Mouse (Mus musculus) left cerebral cortex, adult 8-10 months (tissue): Measurements from ENCODE around the gene Ogfr. TPM values are rescaled to one million over a fixed set of nuclear protein-coding genes. Genes with fewer than 3 reads are reported as not detected.

Source experiments
- DNase-seq, 2 experiments: peaks; one replicate each; pipeline ENCODE4 v3.0.0; 2022; ENCODE audit warnings: low spot score in 2 of 2
- total RNA-seq, 4 experiments: library from RNA; stranded (reverse); gene quantifications; 2 replicates each; pipeline ENCODE4 v1.2.4; 2022

The Ogfr gene
- total RNA-seq, 4 experiments from 2014 or later, result 29.6 to 34.7 (median 31.8) TPM

DNA sequence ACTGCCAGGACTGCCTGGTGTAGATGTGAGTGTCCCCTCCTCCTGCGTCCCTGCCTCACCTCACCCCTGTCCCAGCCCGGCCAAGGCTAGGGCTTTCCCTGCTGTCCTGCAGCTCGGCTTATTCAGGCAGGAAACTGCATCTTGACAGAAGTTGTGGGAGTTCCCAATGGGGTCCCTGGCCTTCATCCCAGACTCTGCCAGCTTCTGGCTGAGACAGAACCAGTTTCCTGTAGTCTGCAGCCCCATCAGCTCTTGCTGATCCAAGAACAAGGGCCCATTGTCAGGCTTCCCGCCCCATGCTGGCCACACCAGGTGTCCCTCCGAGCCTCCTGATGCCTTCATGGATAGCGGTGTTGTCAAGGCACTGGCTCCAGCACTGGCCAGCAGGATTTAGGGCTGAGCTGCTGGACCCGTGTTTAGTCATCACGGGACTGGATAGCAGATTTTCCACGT lies 11.6 kb downstream of the Ogfr start:
- DNase-seq, result no peak

DNA sequence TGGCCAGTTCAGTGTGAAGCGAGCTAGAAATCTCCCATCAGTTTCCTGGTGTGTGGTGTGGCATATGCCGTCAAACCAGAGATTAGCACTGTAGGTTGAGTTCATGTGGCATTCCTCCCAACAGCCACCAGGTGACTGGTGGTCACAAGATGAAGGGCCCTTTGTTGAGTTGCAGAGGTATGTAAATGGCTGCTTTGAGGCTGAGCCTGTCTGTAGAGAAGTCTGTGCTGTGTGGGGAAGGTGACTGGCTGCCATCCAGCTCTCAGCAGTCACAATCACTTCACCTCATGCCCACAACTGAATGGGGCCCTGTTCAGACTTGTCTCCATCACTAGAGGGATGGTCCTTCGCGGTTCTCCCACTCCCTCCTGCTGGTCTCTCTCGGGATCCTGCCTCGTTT lies 15.7 kb downstream of the Ogfr start:
- no peak for DNase-seq

DNA sequence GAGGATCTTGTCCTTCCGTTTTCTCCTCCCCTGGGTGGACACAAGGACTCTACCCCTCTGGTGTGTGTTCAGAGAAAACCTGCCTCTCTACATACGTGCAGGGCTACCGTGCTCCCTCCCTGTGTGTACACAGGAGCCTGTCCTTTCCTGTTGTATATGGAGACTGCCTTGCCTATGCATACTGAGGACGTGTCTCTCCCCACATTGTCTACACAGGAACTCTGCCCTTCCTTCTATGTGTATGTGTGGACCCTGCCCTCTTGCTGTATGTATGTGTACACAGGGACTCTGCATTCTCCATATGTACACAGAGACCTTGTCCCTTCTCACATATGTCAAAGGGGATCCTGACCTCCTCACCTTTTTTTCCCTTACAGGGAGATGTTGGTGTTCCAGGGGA lies 21.2 kb downstream of the Ogfr start:
- no peak for DNase-seq

DNA sequence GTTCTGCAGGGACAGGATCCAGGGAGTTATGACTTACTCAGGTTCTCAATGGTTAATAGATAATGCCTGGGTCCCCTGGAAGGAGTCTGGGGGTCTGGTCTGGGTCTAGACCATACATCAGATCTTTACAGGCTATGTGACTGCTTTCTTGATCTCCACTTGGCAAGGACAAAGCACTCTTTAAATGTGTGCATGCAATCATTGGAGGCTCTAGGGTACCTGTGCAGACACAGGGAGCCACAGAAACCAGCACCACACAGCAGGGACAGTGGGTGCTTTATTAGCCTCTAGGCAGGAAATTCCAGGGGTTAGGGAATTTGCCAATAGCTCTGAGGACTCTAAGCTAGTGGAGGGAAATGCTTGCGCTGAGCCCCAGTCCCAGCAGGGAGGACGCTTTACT lies 22.8 kb downstream of the Ogfr start:
- no peak for DNase-seq

DNA sequence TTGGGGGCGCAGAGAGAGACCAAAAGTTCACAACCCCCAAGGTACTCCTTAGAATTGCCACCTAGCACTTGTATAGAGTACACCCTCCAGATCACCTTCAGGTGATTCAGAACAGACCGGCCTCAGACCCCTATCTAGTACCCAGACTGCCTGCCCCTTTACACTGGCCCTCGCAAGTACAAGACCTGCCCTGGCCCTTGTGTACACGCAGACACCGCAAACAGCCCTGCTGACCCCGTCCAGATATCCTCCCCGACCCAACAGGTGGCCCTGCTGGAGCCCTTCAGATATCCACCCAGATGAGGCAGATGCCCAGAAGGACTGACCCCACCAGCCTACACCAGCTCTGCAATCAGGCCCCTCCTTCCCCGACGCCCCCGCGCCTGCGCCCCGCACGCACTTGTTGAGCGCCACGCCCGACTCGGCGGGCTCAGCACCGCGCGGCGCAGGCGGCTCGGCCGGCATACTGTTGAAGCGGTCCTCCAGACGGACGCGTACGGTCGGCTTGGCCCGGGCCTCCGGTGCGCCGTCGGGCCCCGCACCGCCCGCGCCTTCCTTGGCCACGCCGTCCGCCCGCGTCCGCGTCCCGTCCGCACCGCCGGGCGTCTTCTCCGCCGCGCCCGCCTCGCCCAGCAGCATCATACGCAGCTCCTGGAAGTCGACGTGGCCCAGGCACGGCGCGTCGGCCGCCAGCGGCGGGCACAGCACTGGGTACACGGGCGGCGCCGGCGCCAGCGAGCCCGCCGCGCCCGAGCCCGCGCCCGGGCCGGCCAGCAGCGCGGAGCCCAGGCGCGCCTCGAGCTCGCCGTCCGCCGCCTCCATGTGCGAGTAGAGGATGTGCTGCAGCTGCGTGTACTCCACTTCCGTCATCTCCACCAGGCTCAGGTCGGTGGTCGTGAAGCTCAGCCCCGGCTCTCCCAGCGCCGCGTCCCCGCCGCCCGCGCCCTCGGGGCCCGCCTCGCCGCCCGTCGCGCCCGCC lies 52.8 kb downstream of the Ogfr start:
- no peak for DNase-seq

DNA sequence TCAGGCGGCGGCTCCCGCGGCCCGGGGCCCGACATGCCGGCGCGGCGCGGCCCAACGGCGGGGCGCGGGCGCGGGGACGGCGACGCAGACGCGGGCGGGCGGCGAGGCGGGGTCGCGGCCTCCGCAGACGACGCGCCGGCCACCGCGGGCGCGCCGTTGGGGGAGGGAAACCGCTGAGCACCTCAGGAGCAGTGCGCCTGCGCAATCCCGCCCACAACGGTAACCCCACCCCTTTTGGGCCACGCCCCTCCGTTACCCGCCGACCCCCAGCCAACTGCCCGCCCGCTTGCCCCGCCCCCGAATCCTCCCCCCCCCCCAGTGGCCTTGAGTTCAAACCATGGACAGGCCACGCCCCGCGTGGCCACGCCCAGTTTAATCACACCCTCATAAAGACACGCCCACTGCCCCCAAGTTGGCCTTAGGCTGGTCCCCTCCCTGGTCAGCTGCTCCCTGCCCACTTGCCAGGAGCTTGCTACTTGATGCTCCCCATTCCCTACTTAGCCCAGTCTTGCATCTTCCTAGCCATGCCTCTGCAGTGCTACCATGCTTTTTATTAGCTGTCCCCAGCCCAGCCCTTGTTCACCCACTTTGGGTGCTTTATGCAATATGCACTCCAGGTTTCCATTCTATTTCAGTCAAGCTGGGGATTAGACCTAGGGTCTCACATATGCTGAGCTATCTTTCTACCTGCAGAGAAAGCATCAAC lies 53.7 kb downstream of the Ogfr start, which contains the start of gene Tcfl5:
Gene Tcfl5 (minus strand): TSS at position 154 of the 706 bp plus-strand sequence.
- DNase-seq, result no peak

DNA sequence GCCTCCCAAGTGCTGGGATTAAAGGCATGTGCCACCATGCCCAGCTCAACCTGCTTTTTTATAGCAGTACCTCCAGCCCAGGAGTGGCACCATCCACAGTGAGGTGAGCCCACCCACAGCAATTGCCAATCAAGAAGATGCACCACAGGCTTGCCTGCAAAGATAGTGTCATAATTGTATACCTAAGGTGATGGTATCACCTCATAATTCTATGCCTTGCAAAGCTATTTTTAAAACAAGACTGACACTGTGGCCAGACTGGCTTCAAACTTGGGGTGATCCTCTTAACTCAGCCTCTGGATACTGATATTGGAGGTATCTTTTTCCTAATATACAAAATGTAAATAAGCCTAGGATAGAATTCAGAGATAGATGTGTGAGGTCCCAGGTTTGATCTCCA lies 54.6 kb downstream of the Ogfr start:
- no peak for DNase-seq

Other genes starting within 250 kb of the Ogfr start
- 1 to 10 TPM; 1.8 to 3.6 (median 2.9) TPM for gene Slco4a1, start 133.0 kb upstream of the Ogfr start, total RNA-seq
- 1 to 10 TPM; 6.4 to 9.2 (median 7.2) TPM for gene Ntsr1, start 89.3 kb upstream of the Ogfr start, total RNA-seq
- gene Mrgbp, start 7.9 kb upstream of the Ogfr start, total RNA-seq, result 10 to 100 TPM; 16.6 to 20.5 (median 18.4) TPM
- gene Col9a3, start 8.5 kb downstream of the Ogfr start, total RNA-seq, result 10 to 100 TPM in 2 of 4 experiments, 1 to 10 TPM in 2; 6.0 to 13.1 (median 10.2) TPM
- under 1 TPM; 0.85 to 1.00 (median 0.98) TPM for gene Tcfl5, start 53.5 kb downstream of the Ogfr start, total RNA-seq
- 10 to 100 TPM; 53.8 to 57.8 (median 55.2) TPM for gene Dido1, start 120.8 kb downstream of the Ogfr start, total RNA-seq
- 10 to 100 TPM; 66.2 to 72.7 (median 68.5) TPM for gene Gid8, start 120.9 kb downstream of the Ogfr start, total RNA-seq
- 1 to 10 TPM in 2 of 4 experiments, under 1 TPM in 2; 0.43 to 1.3 (median 0.94) TPM for gene Slc17a9, start 136.0 kb downstream of the Ogfr start, total RNA-seq
- gene Bhlhe23, start 187.7 kb downstream of the Ogfr start, total RNA-seq, result not detected